Mouse (Mus musculus) spleen, adult 18-20 months (tissue): ENCODE data around the gene Gm11938.
"Not testable (repeated sequence)": the region's sequence is repeated elsewhere in the genome, so short reads cannot be mapped to it uniquely, and the experiment has no call there.

Source experiments
- DNase-seq, 2 experiments: peaks; one replicate each; pipeline ENCODE4 v3.0.0; 2022; ENCODE audit warnings: mixed read lengths in 2 of 2

Gene Gm11938

GRCm38 (mm10) chr11:99603208-99603607 is at the start of gene Gm11938:
Gene Gm11938, minus strand, starts transcription at chr11:99603308.
- DNase-seq, result not testable (repeated sequence)

GRCm38 (mm10) chr11:99650136-99650535 is 47.0 kb upstream of the Gm11938 start, which contains the start of gene Gm11555:
Gene Gm11555, minus strand, starts transcription at chr11:99650236.
- DNase-seq, result no peak

GRCm38 (mm10) chr11:99646444-99646843 is 43.3 kb upstream of the Gm11938 start:
- no peak for DNase-seq

DNA sequence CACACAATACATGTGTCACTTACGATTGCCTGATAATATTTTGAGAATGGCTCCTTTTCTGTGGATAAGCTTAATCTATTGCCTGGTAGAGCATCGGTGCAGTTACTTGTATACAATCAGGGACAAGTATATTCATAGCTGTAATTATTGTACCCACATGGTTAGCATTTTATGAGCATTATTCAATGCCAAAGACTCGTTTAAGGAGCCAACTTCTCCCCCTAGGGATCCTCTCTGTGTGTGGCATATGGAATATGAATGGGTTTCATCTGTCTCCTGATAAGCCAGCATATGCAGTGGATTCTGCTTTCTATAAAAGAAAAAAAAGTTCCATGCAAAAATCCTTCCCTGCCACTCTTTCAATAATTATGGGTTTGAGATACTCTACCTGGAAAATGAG is 41.2 kb upstream of the Gm11938 start:
- no peak for DNase-seq

GRCm38 (mm10) chr11:99643635-99644139 is 40.6 kb upstream of the Gm11938 start, which contains the start of gene Krtap4-7:
Gene Krtap4-7, minus strand, starts transcription at chr11:99644089.
- DNase-seq, result not testable (repeated sequence)

DNA sequence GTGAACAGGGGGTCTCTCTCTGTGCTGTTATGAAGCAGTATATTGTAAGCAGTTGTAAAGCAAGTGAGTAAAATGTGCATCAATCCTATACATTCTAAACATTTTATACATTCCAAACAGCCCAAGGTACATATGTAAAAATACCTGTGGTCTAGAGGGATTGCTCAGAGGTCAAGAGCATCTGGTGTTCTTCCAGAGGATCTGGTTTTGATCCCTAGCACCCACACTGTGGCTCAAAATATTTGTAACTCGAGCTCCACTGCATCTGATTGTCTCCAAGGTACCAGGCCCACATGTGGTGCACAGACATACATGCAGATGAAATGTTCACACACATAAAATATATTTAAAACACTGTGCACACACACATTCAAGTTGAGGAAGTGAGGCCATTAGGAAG is 37.8 kb upstream of the Gm11938 start:
- no peak for DNase-seq

DNA sequence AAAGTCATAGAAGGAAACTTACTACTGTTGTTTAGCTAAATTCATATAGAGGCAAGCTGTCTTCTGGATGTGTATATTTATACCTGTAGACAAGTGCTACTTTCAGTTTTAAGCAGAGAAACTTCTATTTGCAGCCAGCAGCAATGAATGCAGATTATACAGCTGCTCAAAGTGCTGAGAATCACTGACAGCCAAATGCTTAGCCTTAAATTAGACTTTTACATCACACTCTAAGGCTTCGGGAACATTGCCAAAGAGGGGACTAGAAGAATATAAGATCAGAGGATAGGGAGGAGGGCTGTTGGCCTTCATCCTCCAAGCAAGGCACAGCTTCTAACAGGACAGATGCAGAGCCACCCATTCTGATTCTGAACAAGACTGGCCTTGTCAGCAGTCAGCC is 34.0 kb upstream of the Gm11938 start:
- no peak for DNase-seq

DNA sequence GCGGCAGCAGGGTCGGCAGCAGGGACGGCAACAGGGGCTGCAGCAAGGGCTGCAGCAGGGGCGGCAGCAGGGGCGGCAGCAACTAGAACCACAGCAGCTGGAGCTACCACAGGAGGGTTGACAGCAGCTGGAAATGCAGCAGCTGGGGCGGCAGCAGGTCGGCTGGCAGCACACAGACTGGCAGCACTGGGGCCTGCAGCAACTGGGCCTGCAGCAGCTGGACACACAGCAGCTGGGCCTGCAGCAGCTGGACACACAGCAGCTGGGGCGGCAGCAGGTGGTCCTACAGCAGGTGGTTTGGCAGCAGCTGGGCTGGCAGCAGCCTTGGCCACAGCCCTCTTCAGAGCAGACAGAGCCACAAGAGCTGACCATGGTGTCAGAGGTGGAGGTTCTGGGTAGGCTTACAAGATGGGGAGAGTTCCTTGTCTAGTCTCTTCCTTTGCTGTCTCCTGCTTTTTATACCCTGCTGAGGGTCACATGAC is 31.6 kb upstream of the Gm11938 start, which contains the start of gene Krtap4-2:
TSS of gene Krtap4-2 (minus strand) at position 432 of the 482 bp plus-strand sequence.
- DNase-seq, result no peak

GRCm38 (mm10) chr11:99633293-99633692 is 30.2 kb upstream of the Gm11938 start:
- no peak for DNase-seq

DNA sequence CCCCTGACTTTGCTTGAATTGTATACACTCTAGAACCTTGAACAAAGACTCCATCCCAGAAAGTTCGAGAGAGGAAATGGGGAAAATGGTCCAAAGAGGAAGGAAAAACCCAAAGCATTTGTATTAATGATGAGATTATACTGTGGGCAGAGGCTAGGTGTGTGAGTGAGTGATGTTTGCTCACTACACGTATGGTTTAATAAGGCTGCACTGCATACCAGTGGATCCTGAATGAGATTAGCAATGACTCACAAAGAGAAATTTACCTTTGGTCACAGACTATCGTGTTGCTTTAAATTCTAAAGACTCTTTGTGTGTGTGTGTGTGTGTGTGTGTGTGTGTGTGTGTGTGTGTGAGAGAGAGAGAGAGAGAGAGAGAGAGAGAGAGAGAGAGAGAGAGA is 27.8 kb upstream of the Gm11938 start:
- DNase-seq, result no peak

GRCm38 (mm10) chr11:99628138-99628537 is 25.0 kb upstream of the Gm11938 start, which contains the start of gene Krtap4-1:
Gene Krtap4-1, minus strand, starts transcription at chr11:99628238.
- no peak for DNase-seq

DNA sequence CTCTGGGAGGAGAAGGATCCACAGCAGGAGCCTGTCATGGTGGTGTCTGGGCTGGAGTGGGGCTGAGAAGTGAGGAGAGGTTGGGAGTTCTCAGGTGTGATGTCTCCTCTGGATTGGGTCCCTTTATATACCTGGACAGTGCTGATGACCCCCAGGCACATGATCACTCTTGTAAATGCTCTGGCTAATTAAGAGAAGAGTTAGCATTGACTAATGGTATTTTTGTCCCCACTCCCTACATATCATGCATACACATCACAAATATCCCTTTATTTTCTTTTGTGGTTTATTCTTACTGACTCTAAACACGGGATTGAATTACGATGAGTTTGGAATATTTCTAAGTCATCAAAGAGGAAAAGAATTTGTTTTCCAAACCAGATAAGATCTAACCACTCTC is 17.2 kb upstream of the Gm11938 start, which contains the start of gene Gm11562:
TSS of gene Gm11562 (minus strand) at position 101 of the 400 bp plus-strand sequence.
- no peak for DNase-seq

- no peak for DNase-seq
Measured at GRCm38 (mm10) chr11:99614796-99615363, 11.8 kb upstream of the Gm11938 start, which contains the start of gene Krtap2-4. Gene Krtap2-4, minus strand, starts transcription at chr11:99614846.

GRCm38 (mm10) chr11:99610089-99610488 is 7.0 kb upstream of the Gm11938 start, which contains the start of gene Gm11937:
Gene Gm11937, minus strand, starts transcription at chr11:99610189.
- DNase-seq, result not testable (repeated sequence)

- no peak for DNase-seq
Measured at GRCm38 (mm10) chr11:99609126-99609525, 6.0 kb upstream of the Gm11938 start.

DNA sequence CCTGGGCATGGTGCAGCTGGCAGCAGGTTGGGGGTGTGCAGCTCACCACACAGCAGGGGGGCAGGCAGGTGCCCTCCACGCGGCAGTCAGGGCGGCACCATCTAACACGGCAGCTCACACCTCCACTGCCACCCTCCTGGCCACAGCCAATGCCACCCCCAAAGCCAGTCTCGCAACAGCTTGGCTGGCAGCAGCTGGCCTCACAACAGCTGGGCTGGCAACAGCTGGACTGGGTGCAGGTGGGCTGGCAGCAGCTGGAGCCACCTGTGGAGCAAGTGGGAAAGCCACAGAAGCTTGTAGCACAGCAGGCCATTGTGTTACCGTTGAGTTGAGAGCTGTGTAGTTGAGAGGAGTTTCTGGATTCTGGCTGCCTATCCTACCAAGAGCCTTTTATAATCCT is 5.4 kb downstream of the Gm11938 start, which contains the start of gene Krtap9-3:
TSS of gene Krtap9-3 (minus strand) at position 364 of the 400 bp plus-strand sequence.
- DNase-seq, result not testable (repeated sequence)

DNA sequence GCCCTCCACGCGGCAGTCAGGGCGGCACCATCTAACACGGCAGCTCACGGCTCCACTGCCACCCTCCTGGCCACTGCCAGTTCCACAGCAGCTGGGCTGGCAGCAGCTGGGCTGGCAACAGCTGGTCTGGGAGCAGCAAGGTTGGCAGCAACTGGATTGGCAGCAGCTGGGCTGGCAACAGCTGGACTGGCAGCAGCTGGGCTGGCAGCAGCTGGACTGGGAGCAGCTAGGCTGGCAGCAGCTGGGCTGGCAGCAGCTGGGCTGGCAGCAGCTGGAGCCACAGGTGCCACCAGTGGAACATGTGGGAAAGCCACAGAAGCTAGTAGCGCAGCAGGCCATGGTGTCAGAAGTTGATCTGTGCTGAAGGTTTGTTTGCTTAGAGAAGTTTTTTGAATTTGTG is 12.1 kb downstream of the Gm11938 start, which contains the start of gene Krtap1-3:
TSS of gene Krtap1-3 (minus strand) at position 359 of the 400 bp plus-strand sequence.
- DNase-seq, result no peak

DNA sequence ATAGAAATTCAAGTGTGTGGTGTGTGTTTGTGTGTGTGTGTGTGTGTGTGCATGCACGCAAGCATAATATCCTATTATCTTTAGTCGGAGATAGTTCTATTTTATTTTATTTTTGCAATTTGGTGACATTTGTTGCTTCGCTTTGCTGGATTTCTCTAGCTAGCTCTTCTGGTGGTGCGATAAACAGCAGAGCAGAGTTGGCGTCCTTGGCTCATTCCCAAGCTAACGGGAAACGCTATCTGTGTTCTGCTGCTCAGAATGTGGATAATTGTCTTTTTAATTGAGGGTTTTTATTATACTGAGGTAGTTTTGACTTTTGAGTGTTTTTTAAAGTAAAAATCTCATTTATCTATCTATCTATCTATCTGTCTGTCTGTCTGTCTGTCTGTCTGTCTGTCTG is 18.0 kb downstream of the Gm11938 start:
- no peak for DNase-seq

DNA sequence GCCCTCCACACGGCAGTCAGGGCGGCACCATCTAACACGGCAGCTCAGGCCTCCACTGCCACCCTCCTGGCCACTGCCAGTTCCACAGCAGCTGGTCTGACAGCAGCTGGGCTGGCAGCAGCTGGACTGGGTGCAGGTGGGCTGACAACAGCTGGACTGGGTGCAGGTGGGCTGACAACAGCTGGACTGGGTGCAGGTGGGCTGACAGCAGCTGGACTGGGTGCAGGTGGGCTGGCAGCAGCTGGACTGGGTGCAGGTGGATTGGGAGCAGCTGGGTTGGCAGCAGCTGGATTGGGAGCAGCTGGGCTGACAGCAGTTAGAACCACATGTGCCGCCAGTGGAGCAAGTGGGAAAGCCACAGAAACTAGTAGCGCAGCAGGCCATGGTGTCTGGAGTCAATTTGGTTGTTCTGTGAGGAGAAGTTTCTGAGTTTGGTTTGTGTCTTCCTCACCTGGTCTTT is 19.8 kb downstream of the Gm11938 start, which contains the start of gene Krtap1-4:
TSS of gene Krtap1-4 (minus strand) at position 410 of the 460 bp plus-strand sequence.
- DNase-seq, result no peak

- no peak for DNase-seq
Measured at GRCm38 (mm10) chr11:99581564-99581963, 21.5 kb downstream of the Gm11938 start.

DNA sequence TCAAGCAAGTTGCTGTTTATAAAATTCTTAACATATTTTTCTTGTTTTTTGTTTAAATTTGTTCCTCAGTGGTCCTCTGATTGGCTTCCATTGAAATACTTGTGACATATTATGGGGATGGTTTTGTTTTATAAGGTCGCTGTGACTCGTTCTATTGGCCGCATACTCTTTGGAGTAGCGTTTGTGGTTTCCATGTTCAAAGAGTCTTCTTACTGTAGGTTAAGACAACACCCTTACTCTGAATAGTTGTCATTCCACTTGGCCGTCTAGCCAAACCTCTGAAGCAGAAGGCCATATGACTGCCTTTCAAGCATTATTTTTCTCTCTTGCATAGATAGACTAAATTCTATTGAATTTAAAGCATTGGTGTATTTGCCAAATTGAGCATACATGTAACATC is 22.1 kb downstream of the Gm11938 start:
- DNase-seq, result no peak

GRCm38 (mm10) chr11:99580636-99581035 is 22.5 kb downstream of the Gm11938 start, which contains the start of gene Krtap1-5:
Gene Krtap1-5, minus strand, starts transcription at chr11:99581016.
- no peak for DNase-seq

GRCm38 (mm10) chr11:99574106-99574505 is 29.0 kb downstream of the Gm11938 start:
- DNase-seq, result peak; percentile 14 to 51

- no peak for DNase-seq
Measured at GRCm38 (mm10) chr11:99573164-99573563, 29.9 kb downstream of the Gm11938 start.
